Mouse (Mus musculus) fibroblast of lung, adult 2 months (primary cell): ENCODE measurements around the gene Ncf2.

Source experiments
- DNase-seq: peaks from one replicate; pipeline ENCODE4 v3.0.0-alpha.2; 2011; ENCODE audit warnings: low read depth

The Ncf2 gene

DNA sequence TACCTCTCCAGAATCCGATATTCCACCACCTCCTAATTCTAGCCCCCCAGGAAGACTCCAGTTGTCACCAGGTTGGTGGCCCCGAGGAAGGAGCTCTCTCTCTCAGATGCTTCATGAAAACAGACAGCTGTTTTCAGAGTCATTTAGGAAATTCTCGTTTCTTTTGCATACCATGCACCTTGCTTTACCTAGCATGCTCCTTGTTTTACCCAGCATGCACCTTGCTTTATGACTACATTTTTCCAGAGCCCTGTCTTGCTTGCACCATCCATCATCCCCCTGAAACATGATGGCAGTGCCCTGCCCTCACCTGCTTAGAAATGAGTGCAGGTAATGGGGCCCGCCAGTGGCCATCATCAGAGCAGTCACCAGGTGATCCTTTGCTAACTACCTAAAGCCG lies 31.6 kb downstream of the Ncf2 start:
- no peak for DNase-seq

DNA sequence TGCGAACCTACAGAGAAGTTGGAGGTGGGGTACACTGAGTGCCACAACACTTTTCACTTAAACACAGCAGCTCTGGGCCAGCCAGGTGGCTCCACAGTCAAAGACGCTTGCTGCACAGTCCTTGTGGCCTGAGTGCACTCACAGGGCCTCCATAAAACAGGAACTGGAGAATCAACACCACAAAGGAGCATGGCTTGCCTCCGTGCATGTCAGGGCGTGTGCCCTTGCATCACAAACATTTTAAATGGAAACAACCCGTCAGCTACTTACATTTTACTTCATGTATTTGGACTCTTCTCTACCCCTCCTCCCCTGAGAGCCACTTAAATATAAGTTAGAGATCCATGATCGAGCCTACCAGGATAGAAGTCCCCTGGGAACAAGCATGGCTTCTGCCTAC lies 32.3 kb downstream of the Ncf2 start:
- no peak for DNase-seq

DNA sequence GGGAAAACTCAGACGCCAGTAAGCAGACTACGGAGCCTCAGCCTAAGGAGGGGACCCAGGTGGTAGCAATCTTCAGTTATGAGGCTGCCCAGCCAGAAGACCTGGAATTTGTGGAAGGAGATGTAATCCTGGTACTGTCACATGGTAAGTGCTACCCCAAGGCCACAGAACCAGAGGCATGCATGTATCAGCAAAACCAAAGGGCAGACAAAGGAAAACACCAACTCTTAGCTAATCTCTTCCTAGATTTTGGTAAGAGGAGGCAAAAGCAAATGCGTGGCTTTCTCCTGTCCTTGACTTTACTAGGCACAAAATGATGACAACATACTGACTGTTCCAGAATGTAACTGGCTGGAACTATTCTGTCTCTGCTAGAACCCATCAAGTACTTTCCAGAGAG lies 35.1 kb downstream of the Ncf2 start:
- DNase-seq: no peak

DNA sequence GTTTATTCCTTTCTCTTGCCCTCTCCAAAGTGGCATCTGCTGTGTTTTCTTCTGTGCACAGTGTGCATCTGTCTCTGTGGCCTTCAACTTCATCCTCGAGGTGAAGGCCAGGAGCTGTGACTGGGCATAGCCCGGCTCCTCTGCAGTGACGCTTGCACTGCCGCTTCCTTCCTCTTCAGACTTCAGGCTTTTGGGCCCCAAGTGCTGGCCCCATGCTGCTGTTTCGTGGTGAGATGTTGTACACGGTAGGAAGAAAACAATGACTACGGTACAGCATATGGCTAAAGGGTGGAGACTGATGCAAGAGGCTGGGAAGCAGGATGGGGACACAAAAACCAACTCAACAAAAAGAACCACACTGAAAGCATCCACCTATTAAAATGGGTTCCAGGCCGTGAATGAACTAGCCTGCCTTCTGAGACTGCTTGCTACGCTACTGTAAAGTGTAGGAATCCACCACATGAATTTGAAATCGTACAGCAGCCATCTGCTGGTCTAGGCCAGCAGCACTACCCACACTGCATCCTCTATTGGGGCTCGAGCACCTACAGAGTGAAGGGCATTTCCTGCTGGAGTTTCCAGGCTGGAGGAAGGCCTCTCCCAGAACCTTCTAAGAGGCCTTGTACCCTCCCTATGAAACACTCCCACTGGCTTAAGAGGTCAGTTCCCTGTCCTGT lies 38.2 kb downstream of the Ncf2 start:
- DNase-seq: no peak

DNA sequence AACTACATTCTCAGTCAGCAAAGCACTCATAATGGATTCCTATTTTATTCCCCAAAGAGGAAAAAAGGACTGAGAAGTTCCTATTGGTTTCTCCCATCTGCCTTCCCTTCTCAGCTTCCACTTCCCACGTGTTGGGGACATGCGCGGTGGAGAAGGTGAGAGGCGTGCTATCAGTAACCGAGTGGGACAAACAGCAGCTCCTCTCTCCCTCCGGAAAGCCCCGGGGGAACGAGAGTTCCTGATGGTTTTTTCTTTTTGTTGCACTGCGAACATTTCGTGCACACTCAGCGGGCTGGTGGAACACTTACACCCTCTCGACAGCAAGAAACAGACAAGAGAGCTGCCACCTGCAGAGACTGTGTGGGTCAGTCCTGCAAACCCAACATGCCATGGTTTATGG lies 38.8 kb downstream of the Ncf2 start:
- no peak for DNase-seq

DNA sequence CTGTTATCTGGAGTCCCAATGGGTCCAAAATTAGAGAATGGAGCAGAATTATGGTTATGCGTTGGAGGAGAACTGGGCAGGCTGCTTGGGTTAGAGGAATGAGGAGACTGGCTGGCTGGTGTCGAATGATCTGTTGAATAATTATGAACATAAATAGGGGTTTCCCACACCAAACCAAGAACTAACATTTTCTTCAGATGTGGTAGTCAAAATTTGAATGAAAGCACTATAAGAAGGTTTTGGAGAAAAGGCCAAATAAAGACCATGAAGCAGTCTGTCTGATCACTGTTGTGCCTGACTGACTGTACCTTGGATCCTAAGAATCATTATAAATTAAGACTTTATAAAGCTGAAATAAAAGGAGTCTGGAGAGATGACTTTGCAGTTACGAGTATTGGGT lies 40.3 kb downstream of the Ncf2 start:
- no peak for DNase-seq

DNA sequence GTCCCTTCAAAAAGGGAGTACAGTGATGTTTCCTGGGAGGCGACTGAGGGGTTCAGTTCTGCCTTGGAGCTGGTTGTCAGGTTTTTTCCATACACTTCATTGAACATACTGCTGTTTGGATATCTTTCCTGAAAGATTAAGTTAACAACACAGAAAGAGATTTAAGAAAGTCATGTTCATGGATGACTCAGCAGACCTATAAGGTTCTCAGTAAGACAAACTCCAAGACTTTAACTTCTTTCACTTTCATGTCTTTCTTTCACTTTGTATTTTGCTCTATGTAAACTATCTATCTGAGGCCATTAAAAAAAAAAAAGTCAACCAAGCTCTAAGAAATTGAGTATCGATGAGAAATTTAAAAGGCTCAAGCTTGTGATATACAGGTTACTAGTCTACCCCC lies 41.1 kb downstream of the Ncf2 start:
- DNase-seq: no peak

DNA sequence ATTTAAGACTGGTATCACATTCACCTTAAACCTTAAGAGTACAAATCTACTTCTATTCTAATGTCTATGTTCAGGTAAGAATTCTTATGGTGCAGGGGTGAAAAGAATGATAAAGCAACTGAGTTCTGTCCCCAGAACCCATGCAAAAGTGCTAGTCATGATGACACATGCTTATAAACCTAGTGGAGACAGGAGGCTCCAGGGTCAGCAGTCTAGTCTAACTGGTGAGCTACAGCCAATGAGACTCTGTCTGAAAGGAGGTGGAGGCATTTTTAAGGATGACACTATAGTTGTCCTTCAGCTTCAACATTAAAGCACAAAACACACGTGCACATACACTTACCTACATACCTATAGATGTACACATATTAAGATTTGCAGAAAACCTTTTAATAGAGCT lies 44.6 kb downstream of the Ncf2 start:
- DNase-seq: no peak

DNA sequence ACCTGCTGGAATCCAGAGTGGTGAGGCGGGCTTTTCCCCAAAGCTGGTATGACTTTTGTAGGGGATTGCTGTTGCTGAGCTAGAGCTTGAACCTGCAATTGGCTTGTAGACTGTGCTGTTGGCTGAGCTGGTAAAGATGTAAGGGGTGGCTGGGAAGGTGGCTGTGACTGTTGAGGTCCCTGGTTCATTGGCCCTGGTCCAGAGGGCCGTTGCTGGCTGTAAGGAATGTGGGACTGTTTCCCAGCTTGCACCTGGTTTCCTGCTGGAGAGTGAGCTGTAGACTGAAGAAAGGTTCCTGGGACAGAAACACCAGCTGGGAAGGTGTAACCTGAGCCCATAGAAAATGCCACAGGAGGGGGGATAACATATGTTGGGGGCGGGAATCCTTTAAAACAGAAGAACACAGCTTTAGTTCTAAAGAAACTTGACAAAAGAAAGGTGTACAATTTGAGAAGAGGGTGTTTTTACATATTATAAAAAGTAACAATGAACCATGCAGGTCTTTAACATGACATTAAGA lies 45.3 kb downstream of the Ncf2 start:
- no peak for DNase-seq

DNA sequence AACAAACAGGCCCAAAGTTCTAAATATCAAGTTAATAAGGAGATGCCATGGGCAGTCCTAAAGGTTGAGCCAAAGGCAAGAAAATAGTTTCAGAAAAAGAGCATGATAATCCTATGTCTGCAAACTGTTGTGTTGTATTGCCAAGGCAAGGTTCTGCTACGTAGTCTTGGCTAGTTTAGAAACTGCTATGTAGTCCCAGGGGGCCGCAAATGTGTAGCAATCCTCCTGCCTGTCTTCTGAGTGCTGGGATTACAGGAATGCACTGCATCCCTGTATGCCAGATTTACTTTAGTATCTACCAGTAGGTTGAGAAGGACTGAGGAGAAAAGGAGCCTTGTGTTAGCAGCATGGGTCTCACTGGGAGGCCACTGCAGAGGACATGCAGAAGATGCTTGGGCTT lies 46.9 kb downstream of the Ncf2 start:
- no peak for DNase-seq

DNA sequence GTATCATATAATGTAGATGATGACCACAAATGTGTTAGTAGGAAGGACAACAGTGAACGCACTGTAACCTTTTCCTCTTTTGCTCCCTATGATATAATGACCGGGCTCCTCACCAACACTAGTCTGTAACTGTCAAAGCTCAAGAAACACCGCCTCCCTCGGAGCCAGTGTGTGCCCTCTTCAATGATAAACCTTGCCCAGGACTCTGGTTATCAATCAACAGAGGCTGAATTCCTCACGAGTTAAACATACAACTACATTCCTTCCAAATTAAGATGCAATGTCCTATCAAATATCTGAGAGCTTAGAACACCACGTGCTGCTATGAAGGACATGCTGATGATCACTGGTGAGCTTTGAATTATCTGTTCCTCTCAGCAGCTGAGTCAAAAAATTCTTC lies 69.9 kb downstream of the Ncf2 start:
- no peak for DNase-seq

DNA sequence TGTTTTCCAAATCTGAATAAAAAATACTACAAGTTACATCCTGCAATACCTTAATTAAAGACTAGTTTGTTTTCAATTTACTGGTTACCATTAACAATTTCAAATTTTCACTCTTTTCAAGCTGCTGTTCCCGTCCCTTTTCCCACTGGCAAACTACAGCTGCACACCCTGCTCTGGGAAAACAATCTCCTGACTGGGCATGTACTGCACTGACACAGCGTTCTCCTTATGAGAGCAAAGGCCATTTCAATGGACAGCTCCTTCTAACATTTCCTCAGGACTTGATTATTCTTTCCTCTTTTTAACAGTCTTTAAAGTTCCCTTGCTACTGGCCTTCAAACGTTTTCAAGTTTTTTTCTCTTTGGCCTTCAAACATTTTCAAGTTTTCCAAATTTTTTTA lies 71.0 kb downstream of the Ncf2 start:
- no peak for DNase-seq
